Comparison of ENCODE assay signal across 22 mouse cellular contexts in genomic region chr11:9199868-9200267, GRCm38 (mm10). TPM values are rescaled to one million over a fixed set of nuclear protein-coding genes. Genes with fewer than 3 reads are reported as not detected.
DNase-seq lines count a peak whose midpoint lies in the region; ATAC-seq and TF ChIP-seq lines count a peak whose summit lies in the region.
"Had no signal": no experiment of that assay in that cellular context is flagged by ENCODE, and none has a peak within 500 bp of the region (broad histone marks: within the 10 kb centered on the region; RNA-seq: fewer than 3 reads in every experiment).

No protein-coding gene starts in this region.

- no peak for TF ChIP-seq POLR2A in liver, adult 2 months (IDR thresholded peaks at IDR 0.05; ENCODE audit: extremely low read depth, insufficient read depth, low read length)

- no peak overlapping the region for H3K4me3 ChIP-seq in heart, embryonic 10.5 days
- no peak overlapping the region for H3K4me3 ChIP-seq in liver, adult 2 months (ENCODE audit: insufficient read depth, low read depth, low read length)
- no peak overlapping the region for H3K4me3 ChIP-seq in liver, embryonic 12.5 days

- no peaks in the 10 kb centered on the region for H3K27me3 ChIP-seq in heart, embryonic 10.5 days (ENCODE audit: insufficient read depth, poor library complexity, severe bottlenecking)
- no peaks in the 10 kb centered on the region for H3K27me3 ChIP-seq in liver, adult 2 months (ENCODE audit: control insufficient read depth, insufficient read depth, low read length)
- H3K27me3 ChIP-seq in liver, embryonic 12.5 days (replicated peaks), result no peaks in the 10 kb centered on the region
- H3K27me3 ChIP-seq: Patski had no signal

- no peaks in the 10 kb centered on the region for H3K36me3 ChIP-seq in heart, embryonic 10.5 days
- H3K36me3 ChIP-seq in liver, adult 2 months (ENCODE audit: control insufficient read depth, insufficient read depth, low read length), result no peaks in the 10 kb centered on the region
- H3K36me3 ChIP-seq in liver, embryonic 12.5 days, result no peaks in the 10 kb centered on the region
- H3K36me3 ChIP-seq: G1E had no signal

- H3K4me2 ChIP-seq in liver, embryonic 12.5 days, result no peak overlapping the region

- DNase-seq in heart, adult 11 months, result peak; percentile 67
- no peak for DNase-seq in heart, embryonic 10.5 days (ENCODE audit: low spot score)
- DNase-seq in liver, adult 2 months (ENCODE audit: extremely low read depth, low read depth, low spot score), result peak; percentile 9
- no peak for DNase-seq in urinary bladder, postnatal 10 days (ENCODE audit: low spot score)
- DNase-seq: adrenal gland, adult 2 months; adrenal gland, adult 8-10 months; adrenal gland, postnatal 10 days; adrenal gland, postnatal 14 days; adrenal gland, postnatal 25 days; adrenal gland, postnatal 36 days; B cell, adult 2 months; cerebellum, adult 11 months; cerebellum, adult 11-12 months had no signal

- no peak for TF ChIP-seq CTCF in liver, adult 2 months (IDR thresholded peaks at IDR 0.05; ENCODE audit: low read depth, low read length)

- H3K9ac ChIP-seq in liver, adult 2 months (ENCODE audit: low read depth, low read length), result no peak overlapping the region
- H3K9ac ChIP-seq in liver, embryonic 12.5 days, result no peak overlapping the region

- no peaks in the 10 kb centered on the region for H3K4me1 ChIP-seq in heart, embryonic 10.5 days
- H3K4me1 ChIP-seq in liver, adult 2 months (ENCODE audit: control insufficient read depth, insufficient read depth, low read length), result no peaks in the 10 kb centered on the region
- no peaks in the 10 kb centered on the region for H3K4me1 ChIP-seq in liver, embryonic 12.5 days

- no peaks in the 10 kb centered on the region for H3K79me2 ChIP-seq in liver, adult 2 months (ENCODE audit: control insufficient read depth, insufficient read depth, low read length)

- 61% methylated on average over 2 of the region's 2 CpGs for WGBS in heart, embryonic 10.5 days
- 69% methylated on average over 2 of the region's 2 CpGs for WGBS in liver, adult 2 months
- 55% methylated on average over 2 of the region's 2 CpGs for WGBS in liver, embryonic 12.5 days (ENCODE audit: insufficient replicate concordance)

- no peaks in the 10 kb centered on the region for H3K9me3 ChIP-seq in heart, embryonic 10.5 days
- H3K9me3 ChIP-seq in liver, embryonic 12.5 days (replicated peaks), result no peaks in the 10 kb centered on the region
- H3K9me3 ChIP-seq: G1E had no signal

- H3K27ac ChIP-seq in heart, embryonic 10.5 days, result no peak overlapping the region
- no peak overlapping the region for H3K27ac ChIP-seq in liver, adult 2 months (replicated peaks; ENCODE audit: insufficient read depth, low read depth, low read length)
- H3K27ac ChIP-seq in liver, embryonic 12.5 days, result no peak overlapping the region

- ATAC-seq in liver, embryonic 12.5 days, result no peak
- peak; percentile 64 for ATAC-seq in megakaryocyte, adult 5-6 weeks (ENCODE audit: poor library complexity, severe bottlenecking)
- ATAC-seq in neutrophil, adult 5-6 weeks (ENCODE audit: extremely low read depth, insufficient number of reproducible peaks, low FRiP score, poor library complexity, severe bottlenecking), result peak; percentile 84
- no peak for ATAC-seq in erythroblast, adult 5-6 weeks (replicated peaks; ENCODE audit: low FRiP score, poor library complexity, severe bottlenecking)
- ATAC-seq: activated CD4-positive, CD25-positive, alpha-beta regulatory T cell, adult 4 months; CD4-positive, CD25-positive, alpha-beta regulatory T cell, adult 4 months; Patski had no signal

RNA-seq across cellular contexts. Expression of gene Abca13, which starts 8.1 kb away (rescaled TPM):
- 0.01 TPM in 1 of 2 replicates, not detected in the other for polyA plus RNA-seq in heart, embryonic 10.5 days (2016; fragmentation: Nextera tagmentation; extraction: Ambion mirVana)
- under 0.01 TPM in 1 of 2 replicates, not detected in the other for total RNA-seq in liver, adult 2 months (2014; rRNA removed)
- not detected in 2 replicates for polyA plus RNA-seq in liver, adult 2 months (2012; rRNA removed)
- 0.01 and 0.04 TPM in 2 replicates for polyA plus RNA-seq in liver, embryonic 12.5 days (2016; fragmentation: Nextera tagmentation; extraction: Ambion mirVana)
- 14.7 and 18.4 TPM in 2 replicates for total RNA-seq in megakaryocyte, adult 5-6 weeks (2015)
- total RNA-seq in megakaryocyte, adult 5-6 weeks (2017), result 13.4 and 19.0 TPM in 2 replicates
- 1.2 and 1.8 TPM in 2 replicates for total RNA-seq in neutrophil, adult 5-6 weeks (2017)
- 11.9 and 17.7 TPM in 2 replicates for total RNA-seq in erythroblast, adult 5-6 weeks (2015; ENCODE audit: low replicate concordance)
- total RNA-seq in erythroblast, adult 5-6 weeks (2017; ENCODE audit: low replicate concordance), result 10.3 and 11.3 TPM in 2 replicates
- total RNA-seq: adrenal gland, postnatal 14 days; MEL had no signal
- polyA plus RNA-seq: adrenal gland, adult 2 months; CD4-positive, CD25-positive, alpha-beta regulatory T cell, adult 4 months; G1E had no signal

Comparison
In these comparisons a context has a peak if more than half of its experiments do, and no peak if none do; other contexts are left out.
1. DNase-seq: peak in heart, adult 11 months (single experiment) and liver, adult 2 months (single experiment); none in heart, embryonic 10.5 days (single experiment) and urinary bladder, postnatal 10 days (single experiment).
2. ATAC-seq: peak in megakaryocyte, adult 5-6 weeks (single experiment) and neutrophil, adult 5-6 weeks (single experiment); none in liver, embryonic 12.5 days (single experiment) and erythroblast, adult 5-6 weeks (single experiment).